Mouse (Mus musculus) heart, adult 11 months (tissue): Measurements from ENCODE around the gene Tas2r104.

Experiments
- DNase-seq: peaks from one replicate; pipeline ENCODE4 v3.0.0; 2022

Tas2r104 gene

GRCm38 (mm10) chr6:131685644-131686043 is at the start of gene Tas2r104:
Gene Tas2r104, minus strand, starts transcription at chr6:131685744.
- no peak for DNase-seq

- no peak for DNase-seq
Observed at GRCm38 (mm10) chr6:131712803-131713202, 27.3 kb upstream of the Tas2r104 start.

- DNase-seq: no peak
Observed at GRCm38 (mm10) chr6:131689963-131690362, 4.4 kb upstream of the Tas2r104 start, which contains the start of gene Tas2r114. Gene Tas2r114, minus strand, starts transcription at chr6:131690063.

GRCm38 (mm10) chr6:131687395-131687794 is 1.9 kb upstream of the Tas2r104 start, which contains the start of gene Tas2r105:
Gene Tas2r105, minus strand, starts transcription at chr6:131687495.
- DNase-seq: no peak

GRCm38 (mm10) chr6:131678786-131679185 is 6.8 kb downstream of the Tas2r104 start, which contains the start of gene Tas2r106:
Gene Tas2r106, minus strand, starts transcription at chr6:131678886.
- no peak for DNase-seq

- DNase-seq: no peak
Observed at GRCm38 (mm10) chr6:131660049-131660448, 25.5 kb downstream of the Tas2r104 start, which contains the start of gene Tas2r107. Gene Tas2r107, minus strand, starts transcription at chr6:131660149.
